Mouse (Mus musculus) olfactory bulb, adult 2 months (tissue): ENCODE measurements around the gene Nfatc2.

Source experiments
- CTCF ChIP-seq: fragments of 200-500 bp; IDR thresholded peaks from 2 replicates; pipeline ENCODE4 v1.5.1; 2012; ENCODE audit warnings: low read depth, mild to moderate bottlenecking, low read length, moderate library complexity; ENCODE audit not compliant: insufficient read depth
- POLR2A ChIP-seq: fragments of 200-500 bp; IDR thresholded peaks from 2 replicates; pipeline ENCODE4 v1.6.1; 2012; ENCODE audit warnings: mild to moderate bottlenecking, low read depth, low read length, moderate library complexity; ENCODE audit not compliant: insufficient read depth

DNA sequence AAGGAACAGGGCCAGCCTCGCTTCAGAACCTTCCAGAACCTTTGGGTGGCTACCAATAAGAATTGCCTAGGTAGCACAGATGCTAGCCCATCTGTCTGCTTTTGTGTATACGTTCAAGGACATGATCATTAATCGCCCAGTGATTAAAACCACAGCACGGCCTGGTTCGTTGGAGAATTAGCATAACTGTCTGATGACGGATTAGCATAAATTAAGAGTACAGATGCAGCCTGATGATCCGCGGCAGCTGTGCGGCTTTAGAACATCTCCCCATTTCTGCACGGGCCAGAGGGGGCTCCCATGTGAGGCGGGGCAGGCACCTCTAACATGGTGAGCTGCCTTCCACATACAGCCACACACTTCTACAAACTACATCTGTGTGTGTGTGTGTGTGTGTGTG, 40.7 kb upstream of the Nfatc2 start:
- TF ChIP-seq CTCF (no peak), POLR2A (no peak)
